Mouse (Mus musculus) midbrain, embryonic 12.5 days (tissue): ENCODE measurements around the gene Elavl2. TPM values are rescaled to one million over a fixed set of nuclear protein-coding genes. Genes with fewer than 3 reads are reported as not detected.

ENCODE experiments used
- ATAC-seq: fragments of 200-750 bp; cut with Nextera tagmentation; 2 replicates; pipeline ENCODE4 v1.8.0; 2017; ENCODE audit warnings: low read depth, moderate TSS enrichment, moderate library complexity; ENCODE audit not compliant: low FRiP score
- H3K27ac ChIP-seq: fragments of 300-500 bp; sonication (generic); replicated peaks from 2 replicates; pipeline ENCODE4 v1.5.1; 2016; ENCODE audit warnings: mild to moderate bottlenecking
- H3K27me3 ChIP-seq: fragments of 300-500 bp; sonication (generic); 2 replicates; pipeline ENCODE4 v1.6.1; 2016; ENCODE audit warnings: mild to moderate bottlenecking
- H3K36me3 ChIP-seq: fragments of 300-500 bp; sonication (generic); 2 replicates; pipeline ENCODE4 v1.6.1; 2016
- H3K4me1 ChIP-seq: fragments of 300-500 bp; sonication (generic); 2 replicates; pipeline ENCODE4 v1.6.1; 2016
- H3K4me2 ChIP-seq: fragments of 300-500 bp; sonication (generic); replicated peaks from 2 replicates; pipeline ENCODE4 v1.6.1; 2016; ENCODE audit warnings: mild to moderate bottlenecking, moderate library complexity
- H3K4me3 ChIP-seq: fragments of 300-500 bp; sonication (generic); 2 replicates; pipeline ENCODE4 v1.5.1; 2016; ENCODE audit warnings: mild to moderate bottlenecking
- H3K9ac ChIP-seq: fragments of 300-500 bp; sonication (generic); replicated peaks from 2 replicates; pipeline ENCODE4 v1.6.1; 2016; ENCODE audit warnings: mild to moderate bottlenecking, moderate library complexity
- H3K9me3 ChIP-seq: fragments of 300-500 bp; sonication (generic); 2 replicates; pipeline ENCODE4 v1.6.1; 2016; ENCODE audit warnings: mild to moderate bottlenecking
- WGBS: fragments of 180-500 bp; shearing (Covaris S2); methylation state at CpG from one replicate; pipeline ENCODE4 v1.1.7; 2016; 5-methylcytosine and 5-hydroxymethylcytosine counted together
- polyA plus RNA-seq: library from polyadenylated mRNA; unstranded; fragments of >200 nt; fragmentation: Nextera tagmentation; extraction: Ambion mirVana; gene quantifications from 2 replicates; pipeline ENCODE4 v1.2.1, GENCODE M21; 2016

Gene Elavl2
- polyA plus RNA-seq, 1 experiment from 2014 or later: 92.1 TPM

- 0% methylated on average over 7 of the region's 7 CpGs for WGBS
- H3K4me1 ChIP-seq: peaks cover 28% of the 10 kb centered on the region
- H3K27me3 ChIP-seq: peaks cover 25% of the 10 kb centered on the region
- H3K4me3 ChIP-seq: peak overlapping the region; percentile 74
- peak overlapping the region; percentile 75 for H3K9ac ChIP-seq
- H3K27ac ChIP-seq: peak overlapping the region; percentile 89
- ATAC-seq: no peak
- no peaks in the 10 kb centered on the region for H3K36me3 ChIP-seq
- no peaks in the 10 kb centered on the region for H3K9me3 ChIP-seq
- H3K4me2 ChIP-seq: peak overlapping the region; percentile 100
Measured at GRCm38 (mm10) chr4:91375372-91375687, 25.3 kb downstream of the Elavl2 start.

GRCm38 (mm10) chr4:91374571-91375371, 25.8 kb downstream of the Elavl2 start:
- Histone ChIP-seq H3K4me1 (peaks cover 26% of the 10 kb centered on the region), H3K9ac (peak overlapping the region; percentile 75), H3K4me3 (peak overlapping the region; percentile 74), H3K9me3 (no peaks in the 10 kb centered on the region), H3K27me3 (peaks cover 22% of the 10 kb centered on the region), H3K4me2 (peak overlapping the region; percentile 100), H3K36me3 (no peaks in the 10 kb centered on the region), H3K27ac (peak overlapping the region; percentile 89)
- ATAC-seq: peak; percentile 14; the same call in 1 of the 2 replicates
- whole genome bisulfite sequencing: under 1% methylated on average over 46 of the region's 46 CpGs

GRCm38 (mm10) chr4:91372844-91373243, 27.7 kb downstream of the Elavl2 start:
- H3K4me2 ChIP-seq: peak overlapping the region; percentile 100
- ATAC-seq: no peak
- no peak overlapping the region for H3K27ac ChIP-seq
- H3K36me3 ChIP-seq: no peaks in the 10 kb centered on the region
- H3K27me3 ChIP-seq: peaks cover 20% of the 10 kb centered on the region
- peak overlapping the region; percentile 74 for H3K4me3 ChIP-seq
- H3K4me1 ChIP-seq: peaks cover 27% of the 10 kb centered on the region
- 4% methylated on average over 13 of the region's 13 CpGs for WGBS
- peak overlapping the region; percentile 86; the same call in 1 of the 2 replicates for H3K9ac ChIP-seq
- no peaks in the 10 kb centered on the region for H3K9me3 ChIP-seq

- ATAC-seq: peak; percentile 68
- Histone ChIP-seq H3K9me3 (no peaks in the 10 kb centered on the region), H3K4me1 (peaks cover 25% of the 10 kb centered on the region), H3K4me3 (peak overlapping the region; percentile 74), H3K36me3 (no peaks in the 10 kb centered on the region), H3K4me2 (peak overlapping the region; percentile 100), H3K27me3 (peaks cover 20% of the 10 kb centered on the region), H3K9ac (peak overlapping the region; percentile 86), H3K27ac (peak overlapping the region; percentile 70)
- 0% methylated on average over 39 of the region's 44 CpGs for WGBS
Measured at GRCm38 (mm10) chr4:91371819-91372215, 28.8 kb downstream of the Elavl2 start.

- H3K4me3 ChIP-seq: peak overlapping the region; percentile 74
- H3K36me3 ChIP-seq: no peaks in the 10 kb centered on the region
- H3K27me3 ChIP-seq: peaks cover 20% of the 10 kb centered on the region
- H3K9ac ChIP-seq: peak overlapping the region; percentile 86
- WGBS: under 1% methylated on average over 81 of the region's 82 CpGs
- ATAC-seq: peak; percentile 47; the same call in 1 of the 2 replicates
- H3K27ac ChIP-seq: peak overlapping the region; percentile 70
- H3K4me2 ChIP-seq: peak overlapping the region; percentile 100
- no peaks in the 10 kb centered on the region for H3K9me3 ChIP-seq
- H3K4me1 ChIP-seq: peaks cover 25% of the 10 kb centered on the region
Measured at GRCm38 (mm10) chr4:91371131-91371818, 29.3 kb downstream of the Elavl2 start.

GRCm38 (mm10) chr4:91365276-91365675, 35.3 kb downstream of the Elavl2 start:
- Histone ChIP-seq H3K9ac (no peak overlapping the region), H3K4me2 (no peak overlapping the region), H3K27ac (no peak overlapping the region), H3K9me3 (no peaks in the 10 kb centered on the region), H3K36me3 (0 out of 2 replicates have a peak, but pooled peaks cover 9% of the 10 kb centered on the region), H3K4me3 (no peak overlapping the region), H3K4me1 (peaks cover 18% of the 10 kb centered on the region), H3K27me3 (no peaks in the 10 kb centered on the region; the same call in 1 of the 2 replicates)
- WGBS: 81% methylated on average over 12 of the region's 12 CpGs
- no peak for ATAC-seq

- H3K9ac ChIP-seq: no peak overlapping the region
- H3K27me3 ChIP-seq: no peaks in the 10 kb centered on the region
- no peaks in the 10 kb centered on the region for H3K9me3 ChIP-seq
- H3K4me3 ChIP-seq: no peak overlapping the region
- H3K4me1 ChIP-seq: peaks cover 12% of the 10 kb centered on the region; the same call in 1 of the 2 replicates
- 45% methylated on average over 4 of the region's 4 CpGs for WGBS
- H3K4me2 ChIP-seq: no peak overlapping the region
- no peak for ATAC-seq
- 0 out of 2 replicates have a peak, but pooled peaks cover 9% of the 10 kb centered on the region for H3K36me3 ChIP-seq
- no peak overlapping the region for H3K27ac ChIP-seq
Measured at GRCm38 (mm10) chr4:91363963-91364362, 36.6 kb downstream of the Elavl2 start.

- no peak overlapping the region for H3K4me2 ChIP-seq
- peaks cover 17% of the 10 kb centered on the region for H3K4me1 ChIP-seq
- no peaks in the 10 kb centered on the region for H3K9me3 ChIP-seq
- ATAC-seq: no peak; the same call in 1 of the 2 replicates
- no peak overlapping the region for H3K4me3 ChIP-seq
- 38% methylated on average over 5 of the region's 5 CpGs for WGBS
- H3K27me3 ChIP-seq: no peaks in the 10 kb centered on the region
- H3K27ac ChIP-seq: no peak overlapping the region
- no peak overlapping the region for H3K9ac ChIP-seq
- H3K36me3 ChIP-seq: 0 out of 2 replicates have a peak, but pooled peaks cover 9% of the 10 kb centered on the region
Measured at GRCm38 (mm10) chr4:91362520-91362919, 38.1 kb downstream of the Elavl2 start.

- no peaks in the 10 kb centered on the region for H3K27me3 ChIP-seq
- no peak overlapping the region for H3K4me3 ChIP-seq
- H3K4me2 ChIP-seq: no peak overlapping the region
- no peak overlapping the region for H3K9ac ChIP-seq
- H3K4me1 ChIP-seq: peaks cover 11% of the 10 kb centered on the region
- no peak for ATAC-seq
- 79% methylated on average over 9 of the region's 9 CpGs for WGBS
- H3K27ac ChIP-seq: no peak overlapping the region
- no peaks in the 10 kb centered on the region for H3K9me3 ChIP-seq
- H3K36me3 ChIP-seq: 0 out of 2 replicates have a peak, but pooled peaks cover 3% of the 10 kb centered on the region
Measured at GRCm38 (mm10) chr4:91353138-91353537, 47.4 kb downstream of the Elavl2 start.

GRCm38 (mm10) chr4:91349579-91349978, 51.0 kb downstream of the Elavl2 start:
- H3K4me2 ChIP-seq: no peak overlapping the region
- H3K9me3 ChIP-seq: no peaks in the 10 kb centered on the region
- no peak overlapping the region for H3K4me3 ChIP-seq
- H3K4me1 ChIP-seq: 0 out of 2 replicates have a peak, but pooled peaks cover 12% of the 10 kb centered on the region
- 93% methylated on average over 5 of the region's 5 CpGs for WGBS
- ATAC-seq: no peak
- H3K27ac ChIP-seq: no peak overlapping the region
- no peak overlapping the region for H3K9ac ChIP-seq
- 0 out of 2 replicates have a peak, but pooled peaks cover 3% of the 10 kb centered on the region for H3K36me3 ChIP-seq
- H3K27me3 ChIP-seq: no peaks in the 10 kb centered on the region

- H3K4me3 ChIP-seq: no peak overlapping the region
- 0 out of 2 replicates have a peak, but pooled peaks cover 4% of the 10 kb centered on the region for H3K36me3 ChIP-seq
- WGBS: 88% methylated on average over 4 of the region's 4 CpGs
- no peak overlapping the region for H3K9ac ChIP-seq
- ATAC-seq: no peak
- H3K4me1 ChIP-seq: no peaks in the 10 kb centered on the region; the same call in 1 of the 2 replicates
- H3K27ac ChIP-seq: no peak overlapping the region
- H3K4me2 ChIP-seq: no peak overlapping the region
- H3K9me3 ChIP-seq: no peaks in the 10 kb centered on the region
- H3K27me3 ChIP-seq: no peaks in the 10 kb centered on the region
Measured at GRCm38 (mm10) chr4:91334177-91334576, 66.4 kb downstream of the Elavl2 start.

- no peaks in the 10 kb centered on the region for H3K27me3 ChIP-seq
- ATAC-seq: no peak
- no peak overlapping the region for H3K9ac ChIP-seq
- peaks cover 13% of the 10 kb centered on the region for H3K36me3 ChIP-seq
- H3K4me2 ChIP-seq: no peak overlapping the region
- no peak overlapping the region for H3K27ac ChIP-seq
- H3K4me3 ChIP-seq: no peak overlapping the region
- no peaks in the 10 kb centered on the region for H3K9me3 ChIP-seq
- WGBS: 97% methylated on average over 1 of the region's 1 CpGs
- H3K4me1 ChIP-seq: no peaks in the 10 kb centered on the region
Measured at GRCm38 (mm10) chr4:91310801-91311200, 89.8 kb downstream of the Elavl2 start.
